In the genomic region with DNA sequence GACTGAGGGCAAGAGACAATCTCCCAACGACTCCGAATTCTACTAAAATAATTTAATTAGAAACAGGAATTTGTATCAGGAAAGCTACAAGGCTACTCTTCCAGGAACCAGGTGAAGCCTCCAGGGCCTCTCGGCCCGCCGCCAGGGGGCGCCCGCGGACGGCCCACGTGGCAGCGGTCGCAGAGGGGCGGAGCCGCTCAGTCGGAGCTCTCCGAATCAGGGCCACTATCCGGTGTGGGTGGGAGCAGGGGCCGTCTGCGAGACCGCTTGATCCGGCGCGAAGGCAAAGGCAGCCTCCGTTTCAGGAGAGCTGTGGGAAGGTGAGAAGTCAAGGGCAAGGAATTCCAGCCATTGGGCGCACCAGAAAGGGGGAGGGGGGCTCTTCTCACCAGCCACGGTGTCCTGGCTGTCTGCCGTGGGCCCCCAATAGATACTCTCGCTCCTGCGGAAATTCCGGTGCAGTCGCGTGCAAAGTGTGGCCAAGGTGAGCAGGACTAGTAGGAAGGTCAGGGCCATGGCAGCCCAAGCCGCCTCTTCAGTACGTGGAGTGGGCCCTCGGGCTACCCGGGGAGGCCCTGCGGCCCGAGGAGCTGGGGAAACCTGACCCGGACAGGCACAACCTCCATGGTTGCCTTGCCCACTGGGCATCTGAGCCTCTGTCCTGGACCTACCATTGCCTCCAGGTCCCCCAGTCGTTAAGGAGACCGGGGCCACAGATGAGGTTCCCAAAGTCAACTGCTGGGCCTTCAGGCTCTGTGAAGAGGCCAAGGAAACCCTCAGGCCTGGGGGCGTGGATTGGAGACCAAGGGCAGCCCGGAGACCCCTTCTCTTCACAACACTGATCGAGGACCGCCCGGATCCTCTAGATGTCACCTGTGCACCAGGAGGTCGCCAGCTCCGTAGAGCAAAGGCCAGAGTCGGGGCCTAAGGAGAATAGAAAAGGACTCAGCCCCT, we compare ENCODE assay signal across 8 mouse cellular contexts. TPM values are rescaled to one million over a fixed set of nuclear protein-coding genes. Genes with fewer than 3 reads are reported as not detected.
DNase-seq lines count a peak whose midpoint lies in the region; ATAC-seq and TF ChIP-seq lines count a peak whose summit lies in the region.

No protein-coding gene starts in this region.

- H3K4me1 ChIP-seq in hindbrain, embryonic 10.5 days (replicated peaks), result peaks cover 44% of the 10 kb centered on the region
- peaks cover 38% of the 10 kb centered on the region for H3K4me1 ChIP-seq in megakaryocyte, embryonic 14.5 days

- H3K27me3 ChIP-seq in hindbrain, embryonic 10.5 days (ENCODE audit: insufficient read depth, poor library complexity, severe bottlenecking), result no peaks in the 10 kb centered on the region; the same call in 1 of the 2 replicates
- peaks cover 2% of the 10 kb centered on the region for H3K27me3 ChIP-seq in megakaryocyte, embryonic 14.5 days (replicated peaks)

- peak; percentile 89 for DNase-seq in R1 (ENCODE audit: low read depth, low spot score)
- peak; percentile 79 for DNase-seq in cerebellum, adult 9-10 months
- DNase-seq in hindbrain, embryonic 10.5 days (ENCODE audit: low spot score), result peak; percentile 83
- peak; percentile 84 to 85 for DNase-seq in left cerebral cortex, adult 2 months (ENCODE audit: extremely low spot score in 1 of 2, low spot score in 2 of 2)
- peak; percentile 86 to 89 for DNase-seq in right cerebral cortex, postnatal 10 days (ENCODE audit: low spot score in 2 of 2)
- DNase-seq in urinary bladder, postnatal 4 days (ENCODE audit: low spot score in 2 of 2), result peak; percentile 81 to 88

- intact Hi-C loops in left cerebral cortex, adult 2 months (cut with DNase I), result loop anchor here (5.0 to 10.0 kb wide), 2 partner anchors 119 to 286 kb away; no protein-coding TSS in a partner anchor

- 21% methylated on average over 49 of the region's 49 CpGs for WGBS in hindbrain, embryonic 10.5 days

- peak overlapping the region; percentile 47 for H3K4me3 ChIP-seq in hindbrain, embryonic 10.5 days
- H3K4me3 ChIP-seq in left cerebral cortex, adult 2 months, result peak overlapping the region; percentile 53
- H3K4me3 ChIP-seq in megakaryocyte, embryonic 14.5 days (replicated peaks), result peak overlapping the region; percentile 90

- peak overlapping the region; percentile 54; the same call in 1 of the 2 replicates for H3K27ac ChIP-seq in hindbrain, embryonic 10.5 days
- H3K27ac ChIP-seq in left cerebral cortex, adult 2 months, result peak overlapping the region; percentile 67

- peak; percentile 100 for TF ChIP-seq CTCF in left cerebral cortex, adult 2 months (IDR thresholded peaks at IDR 0.05)

- peaks cover 69% of the 10 kb centered on the region for H3K36me3 ChIP-seq in hindbrain, embryonic 10.5 days
- peaks cover 69% of the 10 kb centered on the region for H3K36me3 ChIP-seq in megakaryocyte, embryonic 14.5 days (replicated peaks; ENCODE audit: low read length)

- ATAC-seq in frontal cortex, adult (ENCODE audit: low TSS enrichment), result peak; percentile 71

- H3K9me3 ChIP-seq in hindbrain, embryonic 10.5 days, result no peaks in the 10 kb centered on the region
- no peaks in the 10 kb centered on the region for H3K9me3 ChIP-seq in megakaryocyte, embryonic 14.5 days

RNA-seq across cellular contexts. Expression of gene Abhd15, which starts 6.6 kb away (rescaled TPM):
- polyA plus RNA-seq in hindbrain, embryonic 10.5 days (2016; fragmentation: Nextera tagmentation; extraction: Ambion mirVana), result 5.3 and 9.1 TPM in 2 replicates
- 1 to 10 TPM; 1.4 to 1.7 TPM for total RNA-seq in left cerebral cortex, adult 2 months (2021)
- 2.4 and 4.6 TPM in 2 replicates for polyA plus RNA-seq in megakaryocyte, embryonic 14.5 days (2012; ENCODE audit: insufficient read depth, low replicate concordance)

RNA-seq across cellular contexts. Expression of gene Trp53i13, which starts 7.4 kb away (rescaled TPM):
- polyA plus RNA-seq in hindbrain, embryonic 10.5 days (2016; fragmentation: Nextera tagmentation; extraction: Ambion mirVana), result 32.4 and 41.6 TPM in 2 replicates
- 1 to 10 TPM; 3.6 to 5.0 TPM for total RNA-seq in left cerebral cortex, adult 2 months (2021)
- 22.3 and 38.9 TPM in 2 replicates for polyA plus RNA-seq in megakaryocyte, embryonic 14.5 days (2012; ENCODE audit: insufficient read depth, low replicate concordance)

RNA-seq across cellular contexts. Expression of gene Gm10392, which starts 10.7 kb away (rescaled TPM):
- 0.12 and 0.21 TPM in 2 replicates for polyA plus RNA-seq in hindbrain, embryonic 10.5 days (2016; fragmentation: Nextera tagmentation; extraction: Ambion mirVana)
- total RNA-seq in left cerebral cortex, adult 2 months (2021), result not detected
- polyA plus RNA-seq in megakaryocyte, embryonic 14.5 days (2012; ENCODE audit: insufficient read depth, low replicate concordance), result 0.08 TPM in 1 of 2 replicates, not detected in the other

RNA-seq across cellular contexts. Expression of gene Git1, which starts 15.0 kb away (rescaled TPM):
- 14.2 and 14.8 TPM in 2 replicates for polyA plus RNA-seq in hindbrain, embryonic 10.5 days (2016; fragmentation: Nextera tagmentation; extraction: Ambion mirVana)
- 100 to 1,000 TPM; 297 to 305 TPM for total RNA-seq in left cerebral cortex, adult 2 months (2021)
- 65.1 and 158 TPM in 2 replicates for polyA plus RNA-seq in megakaryocyte, embryonic 14.5 days (2012; ENCODE audit: insufficient read depth, low replicate concordance)

RNA-seq across cellular contexts. Expression of gene Ankrd13b, which starts 18.9 kb away (rescaled TPM):
- polyA plus RNA-seq in hindbrain, embryonic 10.5 days (2016; fragmentation: Nextera tagmentation; extraction: Ambion mirVana), result 11.1 and 16.7 TPM in 2 replicates
- 10 to 100 TPM; 89.7 to 91.7 TPM for total RNA-seq in left cerebral cortex, adult 2 months (2021)
- 6.7 and 9.3 TPM in 2 replicates for polyA plus RNA-seq in megakaryocyte, embryonic 14.5 days (2012; ENCODE audit: insufficient read depth, low replicate concordance)

Comparison
In these comparisons a context has a peak if more than half of its experiments do, and no peak if none do; other contexts are left out.
1. Peak in every context shown above with its lines: DNase-seq, ATAC-seq, H3K4me3 ChIP-seq and H3K27ac ChIP-seq.